ENCODE assay signal across 7 mouse cellular contexts in genomic region chr8:111678111-111678510, GRCm38 (mm10). TPM values are rescaled to one million over a fixed set of nuclear protein-coding genes. Genes with fewer than 3 reads are reported as not detected.
DNase-seq lines count a peak whose midpoint lies in the region; ATAC-seq and TF ChIP-seq lines count a peak whose summit lies in the region.

No protein-coding gene starts in this region.

- TF ChIP-seq CTCF in lung, adult 2 months (IDR thresholded peaks at IDR 0.05; ENCODE audit: insufficient read depth, low read length): peak; percentile 59

- 14% methylated on average over 3 of the region's 3 CpGs for WGBS in lung, adult 2 months

- peak; percentile 77 for ATAC-seq in CD4-positive, CD25-positive, alpha-beta regulatory T cell, adult 4 months
- peak; percentile 58; the same call in 1 of the 2 replicates for ATAC-seq in frontal cortex, adult (ENCODE audit: low TSS enrichment)

- peak; percentile 84 for DNase-seq in MN1 (ENCODE audit: low spot score)
- peak; percentile 72 to 76 for DNase-seq in cerebellum, adult 18-20 months
- DNase-seq in kidney, postnatal 25 days: peak; percentile 62 to 84
- DNase-seq in lung, adult 2 months: peak; percentile 15
- DNase-seq in right cerebral cortex, postnatal 10 days (ENCODE audit: low spot score in 2 of 2): peak; percentile 59 to 72

- TF ChIP-seq POLR2A in lung, adult 2 months (IDR thresholded peaks at IDR 0.05; ENCODE audit: borderline replicate concordance, extremely low read depth, low read depth, low read length): no peak

- H3K4me3 ChIP-seq in lung, adult 2 months (replicated peaks; ENCODE audit: extremely low read depth, low read depth, low read length): no peak overlapping the region

- no peaks in the 10 kb centered on the region for H3K4me1 ChIP-seq in lung, adult 2 months (ENCODE audit: control insufficient read depth, insufficient read depth, low read length)

RNA-seq across cellular contexts. Expression of gene Ctrb1, which starts 12.7 kb away (rescaled TPM):
- polyA plus RNA-seq in CD4-positive, CD25-positive, alpha-beta regulatory T cell, adult 4 months (2017; shearing (Covaris generic)): not detected
- 1.5 and 59.1 TPM in 2 replicates for polyA plus RNA-seq in lung, adult 2 months (2012; rRNA removed)

RNA-seq across cellular contexts. Expression of gene Zfp1, which starts 34.9 kb away (rescaled TPM):
- polyA plus RNA-seq in CD4-positive, CD25-positive, alpha-beta regulatory T cell, adult 4 months (2017; shearing (Covaris generic)): 10 to 100 TPM; 41.3 to 41.7 TPM
- polyA plus RNA-seq in lung, adult 2 months (2012; rRNA removed): 3.6 and 4.8 TPM in 2 replicates

RNA-seq across cellular contexts. Expression of gene Ldhd, which starts 47.9 kb away (rescaled TPM):
- polyA plus RNA-seq in CD4-positive, CD25-positive, alpha-beta regulatory T cell, adult 4 months (2017; shearing (Covaris generic)): 1 to 10 TPM in 1 of 2 experiments, under 1 TPM in 1; 0.98 to 2.0 TPM
- polyA plus RNA-seq in lung, adult 2 months (2012; rRNA removed): 8.8 and 9.4 TPM in 2 replicates

Comparison
In these comparisons a context has a peak if more than half of its experiments do, and no peak if none do; other contexts are left out.
1. DNase-seq: peak in every context shown above with its lines; median percentile 84 in MN1; 74 in cerebellum, adult 18-20 months; 73 in kidney, postnatal 25 days; 66 in right cerebral cortex, postnatal 10 days; 15 in lung, adult 2 months.